Mouse (Mus musculus): ENCODE measurements around the gene Sorbs1.
A peak's percentile ranks its signal among the peaks of the same experiment; 100 is the strongest.

Gene Sorbs1

DNA sequence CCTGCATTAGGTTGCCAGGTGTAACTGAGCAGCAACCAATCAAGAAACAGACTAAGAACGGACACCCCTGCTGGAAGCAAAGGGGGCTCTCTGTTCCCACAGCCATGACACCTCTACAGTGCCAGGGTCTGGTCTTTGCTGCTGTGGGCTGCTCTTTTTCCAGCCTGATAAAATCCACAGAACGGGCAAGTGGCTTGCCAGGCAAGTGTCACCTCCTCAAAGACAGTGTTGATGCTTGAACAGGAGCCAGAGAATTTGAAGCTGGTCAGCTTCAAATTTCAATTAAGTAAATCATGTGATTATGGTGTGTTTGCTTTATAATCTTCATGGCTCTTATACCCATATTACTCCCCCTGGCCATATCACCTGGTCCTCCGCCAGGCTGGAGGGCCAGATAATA lies 166.7 kb downstream of the Sorbs1 start:
- DNase-seq (ENCODE audit: low read depth, low spot score): no peak

DNA sequence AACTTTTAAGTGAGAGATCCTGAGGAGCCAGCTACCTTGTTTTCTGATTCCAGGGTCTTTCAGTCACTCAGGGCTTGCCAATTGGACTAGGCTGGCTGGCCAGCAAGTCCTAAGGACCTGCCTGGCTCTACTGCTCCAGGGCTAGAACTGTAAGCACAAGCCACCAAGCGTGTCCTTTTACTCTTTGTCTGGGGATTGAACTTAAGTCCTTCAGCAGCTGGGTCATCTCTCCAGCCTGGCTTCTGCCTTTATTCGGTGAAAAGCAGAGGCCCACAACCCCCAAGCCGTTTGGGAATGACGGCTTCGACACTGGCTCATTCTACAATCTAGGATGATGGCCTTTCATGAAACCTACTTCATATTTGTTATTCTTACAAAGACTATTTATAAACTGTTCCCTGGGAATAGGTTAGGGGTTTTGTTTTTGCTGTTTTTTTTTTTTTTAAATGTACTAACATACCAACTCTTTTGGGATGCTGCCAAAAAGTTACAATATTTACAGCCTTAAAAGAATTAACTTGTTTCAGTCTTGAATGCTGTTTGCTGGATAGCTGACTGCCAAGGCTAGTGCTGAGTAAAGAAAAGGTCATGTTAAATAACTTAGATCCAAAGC lies 167.2 kb downstream of the Sorbs1 start:
- no peak for DNase-seq (ENCODE audit: low read depth, low spot score)

DNA sequence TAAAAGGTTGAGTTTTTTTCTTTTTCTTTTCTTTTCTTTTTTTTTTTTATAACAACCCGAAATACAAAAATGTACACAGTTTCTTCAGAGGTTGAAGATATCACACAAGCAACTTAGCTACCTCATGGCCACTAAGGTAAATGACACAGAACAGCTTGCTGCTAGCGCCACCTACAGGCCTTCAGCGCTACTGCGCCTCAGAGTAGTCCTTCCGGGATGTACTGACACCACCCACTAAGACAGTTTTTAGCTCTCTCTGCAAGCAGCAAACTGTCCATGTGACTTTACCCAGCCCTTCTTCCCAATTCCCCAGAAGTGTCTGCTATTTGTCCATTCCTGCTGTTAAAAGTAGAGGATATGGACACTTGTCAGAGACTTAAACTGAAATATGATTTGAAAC lies 167.9 kb downstream of the Sorbs1 start:
- peak; percentile 49 for DNase-seq (ENCODE audit: low read depth, low spot score)

DNA sequence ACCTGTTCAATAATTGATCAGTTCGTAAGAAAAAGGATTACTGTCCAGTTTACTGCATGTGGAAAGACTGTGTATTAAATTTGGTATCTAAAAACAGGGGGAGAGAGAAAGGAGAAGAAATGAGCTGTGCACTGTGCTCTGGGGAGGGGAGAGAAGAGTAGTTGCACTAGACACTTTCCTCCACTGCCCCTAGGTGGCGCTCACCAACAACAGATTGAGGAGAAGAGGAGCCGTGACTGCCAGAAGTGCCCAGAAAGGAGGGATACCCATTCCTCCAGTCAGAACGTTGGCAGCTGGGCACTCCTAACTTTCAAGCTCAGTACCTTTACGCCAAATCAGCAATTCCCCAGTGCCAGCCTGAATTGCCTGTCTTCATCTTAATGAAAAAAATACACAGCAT lies 170.6 kb downstream of the Sorbs1 start:
- peak; percentile 65 for DNase-seq (ENCODE audit: low read depth, low spot score)

DNA sequence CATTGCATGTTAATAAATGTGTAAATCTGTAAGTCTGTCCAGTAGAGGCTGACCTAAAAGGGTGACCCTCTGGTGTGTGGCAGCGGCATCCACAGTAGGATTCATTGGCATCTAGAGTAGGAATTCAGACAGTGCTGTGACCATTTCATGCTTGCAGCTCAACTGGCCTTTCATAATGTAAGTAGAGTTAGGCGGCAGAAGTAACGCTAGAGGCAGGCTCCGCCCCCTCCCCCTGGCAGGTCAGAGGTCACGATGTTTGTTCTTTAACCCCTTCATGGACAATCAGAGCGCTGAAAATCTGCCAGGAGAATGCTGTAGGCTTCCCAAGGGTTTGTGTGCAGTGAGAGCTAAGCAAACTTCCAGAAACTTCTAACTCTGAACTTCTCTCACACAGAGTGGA lies 172.4 kb downstream of the Sorbs1 start:
- DNase-seq (ENCODE audit: low read depth, low spot score): no peak

DNA sequence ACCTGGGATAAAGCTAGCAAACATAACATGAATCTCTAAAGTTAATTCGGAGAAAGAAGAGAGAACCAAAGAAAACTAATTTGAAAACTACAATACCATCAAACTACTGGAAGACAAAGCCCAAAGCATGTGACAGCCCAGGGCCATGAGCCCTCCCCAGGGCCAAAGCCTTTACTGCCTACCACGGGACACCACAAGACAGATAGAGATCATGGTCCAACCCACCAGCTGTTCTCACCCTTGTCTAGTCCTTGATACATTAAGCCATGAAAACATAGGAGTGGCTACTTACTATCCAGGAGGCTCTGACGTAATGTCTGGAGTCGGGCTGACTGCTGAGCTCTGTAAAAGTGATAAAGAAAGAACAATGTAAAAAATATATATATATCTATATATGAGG lies 176.9 kb downstream of the Sorbs1 start:
- no peak for DNase-seq (ENCODE audit: low read depth, low spot score)

DNA sequence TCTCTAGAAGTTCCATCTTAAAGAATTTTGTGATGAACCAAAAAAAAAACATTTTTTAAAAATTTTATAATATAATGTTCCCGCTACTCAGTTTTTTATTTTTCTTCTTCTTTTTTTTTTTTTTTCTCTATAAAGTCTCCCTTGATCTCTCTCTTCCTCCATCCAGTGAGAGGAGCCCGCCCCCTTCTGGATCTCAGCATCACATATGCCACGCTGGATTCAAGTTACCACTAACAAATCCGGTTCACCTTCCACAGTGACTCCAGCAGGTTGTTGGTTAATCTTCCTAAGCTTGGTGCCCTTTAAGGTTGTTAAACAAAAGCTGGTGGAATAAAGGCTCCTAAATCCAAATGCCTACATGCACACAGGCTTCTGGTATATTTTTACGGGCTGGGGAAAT lies 179.7 kb downstream of the Sorbs1 start:
- no peak for DNase-seq (ENCODE audit: low read depth, low spot score)

DNA sequence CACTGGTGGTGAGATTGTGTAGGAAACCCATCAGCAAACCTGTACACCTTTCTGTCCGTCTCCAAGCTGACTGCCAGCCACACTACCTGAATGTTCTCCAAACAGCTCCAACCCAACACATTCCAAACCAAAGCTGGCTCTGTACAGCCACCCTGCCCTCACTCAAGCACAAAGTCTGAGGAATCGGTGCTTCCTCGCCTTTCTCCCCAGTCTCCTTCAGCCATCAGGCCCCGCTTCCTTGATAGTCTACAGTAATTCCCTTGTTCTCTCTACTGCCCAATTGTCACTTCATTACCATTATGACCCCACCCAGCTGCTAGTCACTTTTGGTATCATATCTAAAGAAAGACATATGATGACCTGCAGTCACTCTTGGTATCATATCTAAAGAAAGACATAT lies 180.5 kb downstream of the Sorbs1 start:
- DNase-seq (ENCODE audit: low read depth, low spot score): no peak

DNA sequence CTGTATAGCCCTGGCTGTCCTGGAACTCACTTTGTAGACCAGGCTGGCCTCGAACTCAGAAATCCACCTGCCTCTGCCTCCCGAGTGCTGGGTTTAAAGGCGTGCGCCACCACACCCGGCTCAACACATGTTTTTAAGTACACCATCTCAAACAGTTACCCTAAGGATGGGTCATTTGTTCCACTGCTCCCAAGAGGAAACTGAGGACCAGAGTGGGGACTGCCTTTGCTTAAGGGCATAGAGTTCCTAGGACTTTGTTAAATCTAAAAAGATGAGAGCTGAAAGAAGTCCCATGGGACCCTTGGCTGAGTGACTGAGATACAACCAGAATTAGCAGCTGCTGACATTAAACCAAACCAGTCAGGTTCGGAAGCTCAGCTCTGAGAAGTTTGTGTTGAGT lies 181.3 kb downstream of the Sorbs1 start:
- DNase-seq (ENCODE audit: low read depth, low spot score): no peak

DNA sequence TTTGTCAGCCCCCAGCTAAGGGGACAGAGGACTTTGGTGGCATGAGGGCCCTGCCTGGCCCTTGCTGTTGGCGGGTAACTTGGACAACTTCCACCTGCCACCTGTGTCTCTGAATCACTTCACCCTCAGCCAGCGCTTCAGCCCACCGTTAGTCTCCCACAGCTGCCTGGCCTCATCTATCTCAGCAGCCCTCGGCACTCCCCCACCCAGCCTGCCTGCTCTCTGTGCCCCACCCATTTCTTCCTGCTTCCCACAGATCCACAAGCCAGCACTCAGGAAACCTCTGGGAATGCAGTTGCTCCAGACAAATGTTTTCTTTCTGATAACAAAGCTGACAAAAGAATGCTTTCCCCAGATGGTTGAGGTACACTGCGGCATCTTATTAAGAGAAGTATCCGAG lies 181.7 kb downstream of the Sorbs1 start:
- no peak for DNase-seq (ENCODE audit: low read depth, low spot score)

DNA sequence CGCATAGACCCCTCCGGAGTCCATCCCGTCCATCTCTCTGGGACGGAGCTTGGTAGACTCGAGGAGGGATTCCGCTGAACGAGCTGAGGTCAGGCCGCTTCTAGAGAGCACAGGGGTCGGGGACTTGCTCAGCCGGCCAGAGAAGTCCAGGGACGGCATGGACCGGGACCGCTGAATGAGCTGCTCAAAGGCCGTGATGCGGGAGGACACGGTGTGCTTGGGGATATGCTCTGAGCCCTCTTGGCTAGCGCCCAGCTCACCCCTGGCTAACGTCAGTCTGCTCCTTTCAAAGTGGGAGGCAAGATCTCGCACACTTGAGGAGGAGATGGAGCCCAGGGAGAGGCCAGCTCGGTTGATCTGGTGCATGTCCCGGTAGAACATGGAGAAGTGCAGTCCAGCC lies 187.5 kb downstream of the Sorbs1 start:
- DNase-seq (ENCODE audit: low read depth, low spot score): no peak

DNA sequence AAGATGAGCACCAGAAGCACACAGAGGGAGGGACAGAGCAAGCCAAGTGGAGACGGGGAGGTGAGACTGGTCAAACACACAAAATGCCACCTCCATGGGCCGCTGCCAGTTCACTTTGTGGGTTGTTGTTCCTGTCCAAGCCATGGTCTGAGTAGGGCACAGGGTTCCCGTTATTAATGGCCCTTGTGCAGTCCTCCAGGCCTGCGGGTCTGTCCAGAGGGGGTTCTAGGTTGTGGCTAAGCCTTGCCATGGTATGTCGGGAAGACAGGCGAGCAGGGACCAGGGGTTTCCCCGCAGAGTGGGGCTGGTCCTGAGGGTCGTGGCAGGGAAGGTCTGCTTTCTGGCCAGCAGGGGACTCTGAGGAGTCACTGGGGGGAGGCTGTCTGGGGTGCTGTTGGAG lies 188.2 kb downstream of the Sorbs1 start:
- no peak for DNase-seq (ENCODE audit: low read depth, low spot score)

DNA sequence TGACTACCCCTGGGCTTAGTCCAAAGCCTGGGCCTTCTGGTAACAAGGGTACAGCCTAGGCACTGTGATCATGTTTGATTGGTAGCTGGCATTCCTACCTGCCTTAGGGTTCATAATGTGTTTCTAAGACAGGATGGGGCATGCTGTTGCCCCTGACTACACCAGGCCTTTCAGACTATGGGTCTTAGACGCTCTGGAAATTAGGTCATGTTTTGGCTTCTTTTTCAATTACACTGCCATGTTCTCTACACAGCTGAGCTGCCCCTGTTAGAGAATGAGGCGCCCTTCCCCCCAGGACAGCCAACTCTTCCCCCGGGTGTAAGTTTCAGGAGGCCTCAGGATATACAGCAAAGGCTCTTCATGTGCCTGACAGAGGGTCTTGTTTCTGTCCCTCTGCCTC lies 191.4 kb downstream of the Sorbs1 start:
- no peak for DNase-seq (ENCODE audit: low read depth, low spot score)

DNA sequence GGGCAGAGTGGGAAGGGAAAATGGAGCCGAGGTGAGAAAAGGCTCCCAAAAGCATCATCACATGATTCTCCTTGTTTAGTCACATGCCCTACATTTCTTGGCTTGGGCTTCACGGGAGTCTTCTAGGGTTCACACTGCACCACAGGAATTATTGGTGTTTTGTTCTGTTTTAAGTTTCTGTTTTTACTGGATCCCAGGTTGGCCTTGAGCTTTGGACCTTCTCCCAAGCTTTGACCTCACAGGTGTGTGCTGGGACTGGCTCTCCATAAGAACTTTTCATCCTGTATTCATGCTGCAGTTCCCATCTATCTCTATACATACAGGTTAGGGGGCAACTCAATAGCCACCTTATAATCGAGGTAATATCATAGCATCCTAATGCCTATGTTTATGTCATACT lies 194.4 kb downstream of the Sorbs1 start:
- no peak for DNase-seq (ENCODE audit: low read depth, low spot score)

DNA sequence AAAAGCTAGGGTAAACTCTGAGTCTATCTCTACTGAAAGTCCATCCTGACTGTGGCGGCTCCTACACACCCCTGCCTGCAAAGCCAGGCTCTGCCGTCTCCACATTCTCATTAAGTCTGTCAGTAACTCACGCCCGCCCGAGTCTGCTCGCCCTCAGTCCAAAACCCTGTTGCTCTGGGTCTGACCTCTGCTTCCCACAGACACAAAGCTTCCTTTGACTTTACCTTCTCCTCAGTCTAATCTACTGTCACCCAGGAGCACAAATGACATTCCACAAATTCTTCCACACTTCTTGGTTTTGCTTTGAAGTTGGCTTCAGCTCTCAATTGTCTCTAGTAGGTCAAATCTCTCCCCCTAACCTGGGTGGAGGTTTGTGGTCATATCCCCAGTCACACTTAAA lies 195.1 kb downstream of the Sorbs1 start:
- no peak for DNase-seq (ENCODE audit: low read depth, low spot score)

DNA sequence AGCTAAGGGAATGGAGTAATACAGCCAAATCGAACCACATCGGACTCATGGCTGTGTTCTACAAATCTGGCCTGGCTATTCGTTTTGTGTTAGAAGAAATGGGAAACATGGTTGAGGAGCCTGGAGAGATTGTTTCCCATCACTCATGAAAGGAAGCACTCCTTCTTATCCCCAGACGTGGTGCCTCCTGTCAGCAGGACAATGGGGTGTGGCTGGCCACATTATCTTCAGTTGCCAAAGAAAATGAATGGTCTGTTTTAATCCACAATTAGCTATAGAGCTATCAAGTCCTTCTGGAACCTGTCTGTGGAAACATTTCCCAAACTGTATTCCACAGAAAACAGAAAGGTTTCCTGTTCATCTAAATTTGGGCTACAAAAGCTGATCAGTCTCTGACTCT lies 196.6 kb downstream of the Sorbs1 start:
- DNase-seq (ENCODE audit: low read depth, low spot score): no peak

DNA sequence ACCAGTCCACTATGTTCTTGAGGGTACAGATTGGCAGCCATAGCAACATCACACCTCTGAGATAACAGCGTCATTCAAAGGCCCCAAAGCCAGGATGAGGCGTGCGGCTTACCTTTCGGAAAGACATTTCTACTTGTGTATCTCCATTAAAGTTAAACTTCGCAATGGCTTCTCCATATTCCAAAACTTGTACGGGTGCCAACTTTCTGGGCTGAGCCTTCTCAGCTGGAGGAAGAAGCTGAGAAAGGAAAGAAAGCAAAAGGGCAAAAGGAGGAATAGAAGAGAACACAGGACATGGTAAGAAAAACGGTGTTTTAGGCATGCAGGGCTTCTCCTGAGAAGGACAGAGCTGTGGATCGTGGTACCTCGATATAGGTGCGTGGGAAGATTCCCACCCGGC lies 199.3 kb downstream of the Sorbs1 start:
- no peak for DNase-seq (ENCODE audit: low read depth, low spot score)

DNA sequence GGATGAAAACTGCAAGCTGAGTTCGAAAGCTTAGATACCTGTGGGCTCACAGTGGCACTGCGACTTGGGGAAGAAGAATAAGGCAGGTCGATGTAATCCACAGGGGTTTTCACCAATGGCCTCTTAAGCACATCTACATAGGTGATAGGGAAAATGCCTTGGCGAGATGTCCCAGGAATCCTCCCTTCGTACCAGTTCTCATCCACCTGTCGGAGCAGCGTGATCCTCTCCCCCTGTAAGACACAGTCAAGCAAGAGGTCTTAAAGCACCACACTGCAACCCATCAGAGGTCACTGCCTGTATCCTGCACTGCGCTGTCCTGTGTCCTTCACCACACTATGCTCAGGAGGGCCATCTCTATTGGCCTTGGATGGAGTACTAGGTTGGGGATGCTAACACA lies 201.9 kb downstream of the Sorbs1 start:
- no peak for DNase-seq (ENCODE audit: low read depth, low spot score)

DNA sequence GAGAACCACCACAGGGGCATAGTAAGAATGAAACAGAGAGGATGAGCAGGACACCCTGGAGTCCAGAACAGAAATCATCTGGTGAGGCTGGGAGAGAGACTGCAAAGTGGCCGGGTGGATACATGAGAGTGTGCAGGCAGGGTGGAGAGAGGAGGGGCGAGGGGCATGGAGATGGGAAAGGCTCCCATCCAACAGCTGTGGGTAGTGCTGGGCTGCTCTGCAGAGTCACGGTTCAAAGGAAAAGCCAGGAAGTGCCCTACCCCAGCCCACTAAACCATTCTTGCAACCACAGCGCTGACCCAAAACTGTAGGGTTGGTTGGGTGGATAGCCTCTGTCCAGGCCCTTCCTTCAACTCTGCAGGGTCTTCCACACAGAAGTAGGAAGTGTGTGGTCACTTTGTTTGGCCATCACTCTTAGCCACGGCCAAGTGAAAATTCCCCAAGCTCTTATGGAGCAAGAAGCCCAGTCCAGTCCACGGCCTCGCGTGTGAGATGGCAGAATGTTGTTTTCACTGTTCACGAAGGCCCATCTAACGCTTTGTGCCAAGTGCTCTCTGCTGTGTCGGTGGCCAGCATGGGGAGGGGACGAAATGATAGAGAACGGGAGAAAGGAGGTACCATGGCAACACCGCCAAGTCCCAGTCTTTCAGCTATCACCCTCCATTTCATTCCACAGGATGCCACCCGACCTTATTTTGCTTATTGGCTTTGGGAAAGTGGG lies 203.0 kb downstream of the Sorbs1 start:
- no peak for DNase-seq (ENCODE audit: low read depth, low spot score)

DNA sequence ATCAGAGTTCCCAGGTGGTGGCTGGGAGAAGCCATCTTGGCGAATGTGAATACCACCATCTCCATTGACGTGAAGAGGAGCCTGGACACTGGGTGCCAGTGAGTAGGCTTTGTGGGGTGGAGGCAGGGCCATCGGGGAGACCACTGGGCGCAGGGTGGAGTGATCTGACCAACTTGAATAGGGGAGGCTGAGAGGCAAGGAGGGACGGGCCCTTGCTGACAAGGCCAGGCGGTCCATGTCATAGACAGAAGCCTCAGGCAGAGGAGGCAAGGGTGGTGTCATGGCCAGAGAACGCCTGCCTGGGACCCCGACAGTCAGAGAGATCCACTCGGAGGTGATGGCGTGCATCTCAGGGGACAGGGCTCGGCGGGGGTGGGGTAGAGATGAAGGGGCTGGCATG lies 203.7 kb downstream of the Sorbs1 start:
- no peak for DNase-seq (ENCODE audit: low read depth, low spot score)

DNA sequence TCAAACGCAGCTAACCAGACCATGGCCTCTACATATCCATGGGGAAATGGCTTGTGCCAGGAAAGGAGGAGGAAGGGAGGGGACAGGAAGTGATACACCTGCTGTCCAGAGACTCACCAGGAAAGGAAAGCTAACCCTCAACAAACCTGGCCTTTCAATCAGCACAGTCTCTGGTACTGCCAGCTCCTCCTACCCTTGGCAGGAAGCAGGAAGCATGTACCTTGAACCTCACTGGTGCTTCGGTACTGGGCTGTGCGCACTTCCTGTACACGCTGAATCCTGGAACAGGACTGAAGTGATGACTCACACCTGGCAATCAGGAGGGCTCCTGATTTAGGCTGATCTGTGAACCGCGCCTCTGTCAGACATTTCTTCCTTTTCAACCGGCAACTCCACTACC lies 206.0 kb downstream of the Sorbs1 start:
- DNase-seq (ENCODE audit: low read depth, low spot score): no peak

DNA sequence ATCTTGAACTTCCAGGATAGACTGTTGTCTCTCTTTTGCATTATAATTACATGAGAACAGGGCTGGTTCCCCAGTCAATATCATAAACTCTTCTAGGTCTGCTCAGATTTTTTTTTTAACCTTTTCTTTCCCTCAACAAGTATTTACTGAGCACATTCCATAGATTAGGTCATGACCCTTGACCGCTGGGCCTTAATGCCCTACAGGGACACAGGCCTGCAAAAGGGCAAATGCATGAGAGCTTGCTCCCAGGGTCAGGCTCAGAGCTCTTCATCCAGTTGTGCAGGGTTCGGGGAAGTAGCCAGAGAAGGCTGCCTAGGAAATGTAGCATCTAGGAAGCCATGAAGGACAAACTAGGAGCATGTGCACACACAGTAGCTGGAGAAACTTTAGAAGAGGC lies 206.9 kb downstream of the Sorbs1 start:
- DNase-seq (ENCODE audit: low read depth, low spot score): no peak

DNA sequence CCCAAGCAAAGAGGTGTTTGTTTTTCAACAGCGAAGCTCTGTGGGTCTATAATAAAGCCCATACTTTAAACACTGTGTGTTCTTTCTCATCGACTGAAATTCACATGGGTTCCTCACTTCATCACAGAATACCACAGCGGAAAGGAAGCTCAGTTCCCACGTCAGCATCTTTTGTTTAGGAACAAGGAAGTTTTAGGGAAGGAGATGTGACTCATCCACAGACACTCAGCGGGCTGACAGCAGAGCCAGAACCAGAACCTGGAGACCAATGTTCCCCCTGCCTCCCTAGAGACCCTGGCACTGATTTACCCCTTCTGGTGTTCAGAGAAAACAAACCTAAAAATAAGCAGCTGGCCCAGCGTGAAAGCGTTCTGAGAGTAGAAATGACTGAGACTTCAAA lies 208.1 kb downstream of the Sorbs1 start:
- DNase-seq (ENCODE audit: low read depth, low spot score): no peak

DNA sequence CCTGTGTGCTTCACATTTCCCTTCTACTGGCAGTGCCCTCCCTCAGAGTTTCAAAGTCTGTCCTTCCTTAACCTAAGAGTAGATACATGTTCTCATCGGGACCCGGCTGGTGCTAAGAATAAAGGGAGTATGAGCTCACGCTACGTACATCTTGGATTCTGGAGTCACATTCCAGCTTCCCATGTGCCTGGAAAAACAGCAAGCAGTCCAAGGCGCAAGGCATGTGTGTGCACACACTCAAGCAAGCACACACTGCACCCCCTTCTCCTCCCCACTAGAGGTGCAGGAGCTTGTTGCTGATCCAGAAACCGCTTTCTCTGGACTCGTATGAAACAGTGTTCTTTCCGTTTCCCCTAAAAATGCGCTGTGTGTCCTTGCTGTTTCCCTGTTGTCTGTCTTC lies 210.7 kb downstream of the Sorbs1 start:
- DNase-seq (ENCODE audit: low read depth, low spot score): no peak

Measured in c-Kit-negative CD71-positive TER-119-positive erythroid progenitor cells, embryonic 14.5 days (primary cell).